Mouse (Mus musculus) lung, postnatal 0 days (tissue): ENCODE measurements at regions not wholly inside any gene's neighbourhood (a gene's known extent, or its start where the extent isn't known, plus 50 kb on each side); places are given as distances from the start of the nearest gene placed in this dataset.
"Not testable (repeated sequence)": the region's sequence is repeated elsewhere in the genome, so short reads cannot be mapped to it uniquely, and the experiment has no call there.

ENCODE experiments used
- CTCF ChIP-seq: IDR thresholded peaks from 2 replicates; pipeline ENCODE4 v1.5.1; 2016; ENCODE audit warnings: antibody characterized with exemption, mild to moderate bottlenecking
- EP300 ChIP-seq: IDR thresholded peaks from 2 replicates; pipeline ENCODE4 v1.6.1; 2016; ENCODE audit warnings: antibody characterized with exemption, mild to moderate bottlenecking, control low read depth

GRCm38 (mm10) chrX:94849549-94849948 is 125.2 kb downstream of the Zxdb start:
- TF ChIP-seq CTCF, EP300: not testable (repeated sequence)
